Mouse (Mus musculus) kidney, postnatal 0 days (tissue): ENCODE data around the gene Parp9. TPM values are rescaled to one million over a fixed set of nuclear protein-coding genes. Genes with fewer than 3 reads are reported as not detected.

Experiments used
- ATAC-seq: fragments of 200-750 bp; cut with Nextera tagmentation; replicated peaks from 2 replicates; pipeline ENCODE4 v1.8.0; 2017; ENCODE audit warnings: low read depth, moderate number of reproducible peaks, moderate TSS enrichment, moderate library complexity; ENCODE audit not compliant: low FRiP score
- DNase-seq: peaks from one replicate; pipeline ENCODE4 v3.0.0-alpha.2; 2016; ENCODE audit warnings: low spot score
- H3K27ac ChIP-seq: fragments of 300-500 bp; sonication (generic); 2 replicates; pipeline ENCODE4 v1.5.1; 2014; ENCODE audit warnings: mild to moderate bottlenecking
- H3K27me3 ChIP-seq: fragments of 300-500 bp; sonication (generic); 2 replicates; pipeline ENCODE4 v1.6.1; 2014; ENCODE audit warnings: low read length, mixed read lengths; ENCODE audit not compliant: insufficient read depth
- H3K36me3 ChIP-seq: fragments of 300-500 bp; sonication (generic); 2 replicates; pipeline ENCODE4 v1.6.1; 2014; ENCODE audit warnings: low read length, mixed read lengths; ENCODE audit not compliant: insufficient read depth
- H3K4me1 ChIP-seq: fragments of 300-500 bp; sonication (generic); replicated peaks from 2 replicates; pipeline ENCODE4 v1.6.1; 2014; ENCODE audit warnings: antibody characterized with exemption, low read length, mixed read lengths; ENCODE audit not compliant: insufficient read depth
- H3K4me2 ChIP-seq: fragments of 300-500 bp; sonication (generic); 2 replicates; pipeline ENCODE4 v1.6.1; 2014; ENCODE audit warnings: mild to moderate bottlenecking, low read length, moderate library complexity, mixed read lengths
- H3K4me3 ChIP-seq: fragments of 300-500 bp; sonication (generic); replicated peaks from 2 replicates; pipeline ENCODE4 v1.5.1; 2014; ENCODE audit warnings: low read depth, low read length
- H3K9ac ChIP-seq: fragments of 300-500 bp; sonication (generic); 2 replicates; pipeline ENCODE4 v1.6.1; 2014; ENCODE audit warnings: low read depth, low read length
- H3K9me3 ChIP-seq: fragments of 300-500 bp; sonication (generic); replicated peaks from 2 replicates; pipeline ENCODE4 v1.6.1; 2016; ENCODE audit warnings: low read length, inconsistent platforms, mixed read lengths
- CTCF ChIP-seq: IDR thresholded peaks from 2 replicates; pipeline ENCODE4 v1.5.1; 2016; ENCODE audit warnings: antibody characterized with exemption, low read depth, mild to moderate bottlenecking, moderate library complexity
- WGBS: fragments of 180-500 bp; shearing (Covaris S2); extraction: QIAGEN DNeasy Blood & Tissue Kit; methylation state at CpG from one replicate; pipeline ENCODE4 v1.1.7; 2014; 5-methylcytosine and 5-hydroxymethylcytosine counted together
- polyA plus RNA-seq: library from polyadenylated mRNA; unstranded; fragments of >200 nt; fragmentation: Nextera tagmentation; extraction: Ambion mirVana; gene quantifications from 2 replicates; pipeline ENCODE4 v1.2.1, GENCODE M21; 2015

Parp9 gene
- polyA plus RNA-seq, 1 experiment from 2014 or later, result 11.3 TPM

DNA sequence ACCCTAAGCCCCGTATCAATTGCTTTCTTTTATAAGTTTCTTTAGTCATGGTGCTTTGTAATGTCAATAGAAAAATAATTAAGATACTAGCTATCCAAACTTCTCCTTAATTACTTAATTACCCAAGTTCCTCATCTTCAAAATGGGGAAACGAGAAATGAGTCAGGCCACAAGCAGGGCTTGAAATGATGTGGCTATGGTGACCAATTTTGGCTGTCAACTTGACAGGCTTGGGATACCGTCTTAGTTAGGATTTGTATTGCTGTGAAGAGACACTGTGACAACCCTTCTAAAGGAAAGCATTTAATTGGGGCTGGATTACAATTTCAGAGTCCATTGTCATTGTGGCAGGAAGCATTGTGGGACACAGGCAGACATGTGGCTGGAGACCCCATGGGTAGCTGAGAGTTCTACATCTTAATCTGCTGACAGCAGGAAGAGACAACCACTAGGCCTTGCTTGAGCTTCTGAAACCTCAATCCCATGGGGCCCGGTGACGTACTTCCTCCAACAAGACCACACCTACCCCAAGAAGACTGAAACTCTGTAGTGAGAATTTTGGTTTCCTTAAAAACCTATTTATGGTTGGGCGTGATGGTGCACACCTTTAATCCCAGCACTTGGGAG lies 35.1 kb upstream of the Parp9 start:
- ATAC-seq, result no peak
- Histone ChIP-seq H3K36me3 (no peaks in the 10 kb centered on the region), H3K9ac (no peak overlapping the region), H3K27me3 (no peaks in the 10 kb centered on the region), H3K4me3 (no peak overlapping the region), H3K9me3 (no peaks in the 10 kb centered on the region), H3K27ac (no peak overlapping the region), H3K4me1 (no peaks in the 10 kb centered on the region), H3K4me2 (no peak overlapping the region)
- WGBS, result 91% methylated on average over 6 of the region's 6 CpGs
- no peak for DNase-seq
- TF ChIP-seq CTCF, result no peak

DNA sequence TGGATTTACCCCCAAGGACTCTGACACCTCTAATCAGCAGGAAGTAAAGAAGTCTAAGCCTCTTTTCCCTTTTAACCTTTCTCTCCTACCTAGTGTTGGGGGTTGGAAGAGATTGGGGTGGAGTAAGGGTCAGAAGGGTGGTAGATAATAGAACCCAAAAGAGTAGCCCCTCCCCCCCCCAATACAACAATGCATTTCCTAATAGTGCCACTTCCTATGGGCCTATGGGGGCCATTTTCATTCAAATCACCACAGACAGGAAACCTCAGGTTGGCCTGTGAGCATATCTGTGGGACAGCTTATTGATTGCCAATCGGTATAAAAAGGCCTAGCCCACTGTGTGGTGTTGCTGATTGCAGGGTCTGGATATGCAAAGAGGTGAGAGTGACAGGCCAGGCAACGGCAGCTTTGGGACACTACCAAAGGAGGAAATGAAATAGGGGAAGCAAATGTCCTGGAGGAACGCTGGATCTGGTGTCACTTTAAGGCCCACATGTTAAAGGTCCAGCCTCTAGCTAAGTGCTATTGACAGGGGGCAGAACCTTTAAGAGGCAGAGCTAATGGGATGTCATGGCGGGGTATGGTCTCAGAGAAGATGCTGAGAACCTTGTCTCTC lies 34.0 kb upstream of the Parp9 start:
- no peak overlapping the region for H3K27ac ChIP-seq
- H3K9ac ChIP-seq, result no peak overlapping the region
- TF ChIP-seq CTCF, result no peak
- H3K4me3 ChIP-seq, result no peak overlapping the region
- no peaks in the 10 kb centered on the region for H3K9me3 ChIP-seq
- no peaks in the 10 kb centered on the region for H3K36me3 ChIP-seq
- H3K4me2 ChIP-seq, result no peak overlapping the region
- H3K4me1 ChIP-seq, result no peaks in the 10 kb centered on the region
- no peaks in the 10 kb centered on the region for H3K27me3 ChIP-seq
- 68% methylated on average over 4 of the region's 4 CpGs for WGBS
- ATAC-seq, result no peak
- no peak for DNase-seq

DNA sequence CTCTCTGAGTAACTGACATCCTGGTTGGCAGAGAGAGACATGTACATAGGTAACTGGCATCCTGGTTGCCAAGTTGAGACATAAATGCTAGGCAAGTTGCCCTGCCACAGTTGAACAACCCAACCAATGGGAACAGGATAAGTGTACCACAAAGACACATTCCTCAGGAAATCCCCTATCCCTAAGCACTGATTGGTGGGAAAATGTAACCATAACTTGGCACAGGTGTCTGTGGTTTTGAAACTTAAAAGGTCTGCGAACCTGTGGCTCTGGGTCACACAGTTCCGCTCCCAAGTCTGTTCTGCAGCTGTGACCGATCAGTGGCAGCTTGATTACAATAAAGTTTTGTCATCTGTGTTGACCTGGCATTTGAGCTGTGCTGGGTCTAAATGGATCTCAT lies 32.9 kb upstream of the Parp9 start:
- Histone ChIP-seq H3K9me3 (no peaks in the 10 kb centered on the region), H3K36me3 (no peaks in the 10 kb centered on the region), H3K4me1 (no peaks in the 10 kb centered on the region), H3K4me3 (no peak overlapping the region), H3K27ac (no peak overlapping the region), H3K27me3 (no peaks in the 10 kb centered on the region), H3K9ac (no peak overlapping the region), H3K4me2 (no peak overlapping the region)
- TF ChIP-seq CTCF, result no peak
- WGBS, result 56% methylated on average over 3 of the region's 3 CpGs
- DNase-seq, result no peak
- ATAC-seq, result no peak

DNA sequence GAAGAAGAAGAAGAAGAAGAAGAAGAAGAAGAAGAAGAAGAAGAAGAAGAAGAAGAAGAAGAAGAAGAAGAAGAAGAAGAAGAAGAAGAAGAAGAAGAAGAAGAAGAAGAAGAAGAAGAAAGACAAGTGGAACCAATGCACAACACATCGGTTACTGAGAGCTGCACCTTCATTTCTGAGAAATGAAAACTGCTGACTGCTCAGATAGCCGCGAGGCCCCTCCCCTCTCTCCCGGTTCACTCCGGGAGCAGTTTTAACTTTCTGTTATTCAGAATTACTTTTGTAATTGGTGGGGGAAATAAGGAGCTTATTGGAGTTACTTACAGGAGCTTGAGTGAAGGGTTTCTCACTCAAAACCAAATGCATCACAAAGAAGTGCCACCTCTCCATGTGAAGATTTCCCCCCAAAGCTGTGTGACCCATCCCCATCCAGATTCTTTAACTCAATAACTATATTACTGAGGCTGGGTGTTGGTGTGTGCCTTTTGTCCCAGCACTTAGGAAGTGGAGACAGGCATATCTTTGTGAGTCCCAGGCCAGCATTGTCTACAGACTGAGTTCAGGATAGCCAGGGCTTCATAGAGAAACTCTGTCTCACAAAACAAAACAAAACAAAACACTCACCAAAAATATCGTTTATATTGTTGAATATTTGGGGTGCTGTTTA lies 32.3 kb upstream of the Parp9 start:
- H3K9me3 ChIP-seq, result no peaks in the 10 kb centered on the region
- H3K36me3 ChIP-seq, result no peaks in the 10 kb centered on the region
- DNase-seq (no peak), ATAC-seq (no peak)
- H3K27ac ChIP-seq, result no peak overlapping the region
- H3K4me2 ChIP-seq, result no peak overlapping the region
- H3K9ac ChIP-seq, result no peak overlapping the region
- H3K27me3 ChIP-seq, result no peaks in the 10 kb centered on the region
- TF ChIP-seq CTCF, result no peak
- no peaks in the 10 kb centered on the region for H3K4me1 ChIP-seq
- no peak overlapping the region for H3K4me3 ChIP-seq
- 58% methylated on average over 6 of the region's 6 CpGs for WGBS

DNA sequence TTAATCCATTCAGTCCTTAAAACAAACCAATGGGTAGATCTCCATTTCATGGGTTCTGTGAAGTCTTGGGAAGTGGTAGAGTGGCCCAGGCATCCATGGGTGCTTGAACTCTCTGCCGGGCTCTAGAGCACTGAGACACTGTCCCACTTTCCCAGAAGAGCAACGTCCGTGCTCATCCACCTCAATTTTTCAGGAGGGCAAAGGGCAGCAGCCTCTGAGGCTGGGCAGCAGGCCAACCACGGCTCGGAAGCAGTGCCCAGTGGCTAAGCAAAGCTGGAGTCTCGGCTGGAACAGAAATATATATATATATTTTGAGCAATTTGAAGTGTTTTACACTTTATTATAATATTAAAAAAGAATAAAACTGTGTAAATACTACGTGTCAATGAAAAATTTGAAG lies 31.4 kb upstream of the Parp9 start:
- no peak overlapping the region for H3K4me2 ChIP-seq
- no peaks in the 10 kb centered on the region for H3K4me1 ChIP-seq
- H3K27ac ChIP-seq, result no peak overlapping the region
- DNase-seq, result no peak
- H3K36me3 ChIP-seq, result no peaks in the 10 kb centered on the region
- no peaks in the 10 kb centered on the region for H3K27me3 ChIP-seq
- no peak overlapping the region for H3K4me3 ChIP-seq
- no peak for ATAC-seq
- no peaks in the 10 kb centered on the region for H3K9me3 ChIP-seq
- H3K9ac ChIP-seq, result no peak overlapping the region
- no peak for TF ChIP-seq CTCF
- WGBS, result 41% methylated on average over 7 of the region's 7 CpGs

DNA sequence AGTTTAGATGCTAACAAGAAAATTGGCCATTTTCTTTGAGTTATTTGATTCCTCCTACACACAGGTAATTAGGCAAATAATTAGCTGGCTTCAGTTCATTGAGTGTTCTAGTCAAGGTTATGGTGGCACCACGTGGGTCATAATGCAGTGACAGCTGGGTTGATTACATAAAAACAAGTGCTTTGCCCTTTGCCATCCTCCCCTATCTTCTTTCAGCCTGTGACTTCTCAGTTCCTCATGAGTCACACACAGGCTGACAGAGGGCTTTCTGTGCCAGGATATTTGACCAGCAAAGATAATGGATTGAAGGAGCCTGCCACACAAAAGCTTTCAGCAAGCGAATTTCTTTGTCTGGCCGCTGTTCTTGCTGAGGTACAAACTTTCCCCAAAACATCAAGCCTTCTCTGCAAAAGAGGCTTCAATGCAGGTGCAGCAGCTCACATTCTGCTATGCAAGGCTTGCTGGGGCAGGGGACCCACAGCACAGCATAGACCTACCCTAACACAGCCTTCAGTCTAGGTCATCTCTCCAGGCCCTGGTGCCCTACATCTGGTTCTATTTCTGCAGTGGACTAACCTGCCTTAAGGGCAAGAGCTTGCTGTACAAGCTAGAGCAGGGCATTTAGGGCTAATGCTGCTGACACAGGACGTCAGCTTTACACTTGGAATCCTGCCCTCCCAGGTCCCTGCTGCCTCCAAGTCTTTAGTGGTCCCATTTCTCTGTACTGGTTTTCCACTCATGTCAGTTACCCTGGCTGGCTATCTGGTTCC lies 30.7 kb upstream of the Parp9 start:
- Histone ChIP-seq H3K36me3 (no peaks in the 10 kb centered on the region), H3K27ac (peak overlapping the region; percentile 25; the same call in 1 of the 2 replicates), H3K4me3 (no peak overlapping the region), H3K4me2 (no peak overlapping the region), H3K4me1 (no peaks in the 10 kb centered on the region), H3K9me3 (no peaks in the 10 kb centered on the region), H3K27me3 (no peaks in the 10 kb centered on the region), H3K9ac (no peak overlapping the region)
- TF ChIP-seq CTCF, result no peak
- DNase-seq, result peak; percentile 52
- WGBS, result 35% methylated on average over 4 of the region's 4 CpGs
- ATAC-seq, result 0 out of 2 replicates have a peak, but pooled peaks have one; percentile 43
